Mouse (Mus musculus) layer of hippocampus, adult 8-10 months (tissue): ENCODE results near the gene Plch2. TPM values are rescaled to one million over a fixed set of nuclear protein-coding genes. Genes with fewer than 3 reads are reported as not detected.
A peak's percentile ranks its signal among the peaks of the same experiment; 100 is the strongest.

Experiments used
- DNase-seq, 2 experiments: peaks; one replicate each; pipeline ENCODE4 v3.0.0; 2022; ENCODE audit warnings: low spot score in 2 of 2
- total RNA-seq, 4 experiments: library from RNA; stranded (reverse); gene quantifications; 2 replicates each; pipeline ENCODE4 v1.2.4; 2022

Gene Plch2
- total RNA-seq, 4 experiments from 2014 or later, result 85.1 to 110 (median 94.9) TPM

GRCm38 (mm10) chr4:154960690-154961225 is 95.8 kb downstream of the Plch2 start, which contains the start of gene Hes5:
TSS of gene Hes5 (plus strand) at chr4:154960923.
- DNase-seq, result peak; percentile 64 to 73

- DNase-seq, result no peak
Observed at GRCm38 (mm10) chr4:154960021-154960689, 96.4 kb downstream of the Plch2 start.

GRCm38 (mm10) chr4:154958621-154959020 is 98.0 kb downstream of the Plch2 start:
- no peak for DNase-seq

- peak; percentile 58 to 66 for DNase-seq
Observed at GRCm38 (mm10) chr4:154958171-154958570, 98.4 kb downstream of the Plch2 start.

- DNase-seq, result no peak
Observed at GRCm38 (mm10) chr4:154957289-154957993, 99.1 kb downstream of the Plch2 start.

GRCm38 (mm10) chr4:154956604-154957003 is 100.0 kb downstream of the Plch2 start:
- DNase-seq, result no peak

GRCm38 (mm10) chr4:154952461-154953241 is 103.9 kb downstream of the Plch2 start:
- DNase-seq, result no peak

GRCm38 (mm10) chr4:154949589-154949982 is 107.0 kb downstream of the Plch2 start:
- DNase-seq, result no peak

GRCm38 (mm10) chr4:154948940-154949588 is 107.5 kb downstream of the Plch2 start:
- DNase-seq, result no peak

- DNase-seq, result peak; percentile 55 to 59
Observed at GRCm38 (mm10) chr4:154948066-154948939, 108.3 kb downstream of the Plch2 start.

- peak; percentile 49 to 56 for DNase-seq
Observed at GRCm38 (mm10) chr4:154946319-154946718, 110.3 kb downstream of the Plch2 start.

GRCm38 (mm10) chr4:154944121-154944590 is 112.4 kb downstream of the Plch2 start:
- peak; percentile 77 to 80 for DNase-seq

- DNase-seq, result no peak
Observed at GRCm38 (mm10) chr4:154943323-154944039, 113.1 kb downstream of the Plch2 start.

- DNase-seq, result no peak
Observed at GRCm38 (mm10) chr4:154942632-154943322, 113.8 kb downstream of the Plch2 start.

- DNase-seq, result no peak
Observed at GRCm38 (mm10) chr4:154941831-154942230, 114.8 kb downstream of the Plch2 start.

GRCm38 (mm10) chr4:154940156-154940555 is 116.4 kb downstream of the Plch2 start:
- no peak for DNase-seq

- DNase-seq, result no peak
Observed at GRCm38 (mm10) chr4:154937746-154938145, 118.8 kb downstream of the Plch2 start.

GRCm38 (mm10) chr4:154936542-154937255 is 119.9 kb downstream of the Plch2 start:
- DNase-seq, result no peak
